Mouse (Mus musculus): ENCODE measurements around the gene Auts2. TPM values are rescaled to one million over a fixed set of nuclear protein-coding genes. Genes with fewer than 3 reads are reported as not detected.

The Auts2 gene
- polyA plus RNA-seq, 1 experiment from 2014 or later = 1.0 TPM

DNA sequence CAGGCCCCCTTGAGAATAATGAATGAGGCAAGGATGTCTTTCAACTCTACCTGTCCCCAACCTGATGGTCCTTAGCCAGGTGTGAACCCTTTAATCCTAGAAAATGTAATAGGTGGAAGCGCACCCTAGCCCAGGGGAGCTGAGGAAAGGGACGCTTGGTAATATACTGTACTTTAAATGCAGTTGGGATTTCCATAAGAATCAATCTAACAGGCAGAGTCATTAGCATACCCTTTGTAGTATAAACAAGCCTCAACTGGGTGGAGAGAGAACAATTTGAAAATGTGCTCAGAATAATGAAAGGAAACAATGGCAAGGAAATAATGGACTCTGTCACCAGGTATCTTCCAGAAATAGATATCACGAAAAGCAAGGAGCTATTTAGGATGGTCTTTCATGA, 16.7 kb downstream of the Auts2 start:
- no peak overlapping the region for H3K4me2 ChIP-seq (ENCODE audit: low read depth, low read length)
- H3K27ac ChIP-seq (ENCODE audit: low read depth) = no peak overlapping the region
- TF ChIP-seq CTCF (IDR thresholded peaks at IDR 0.05; ENCODE audit: low read depth) (no peak), EP300 (IDR thresholded peaks at IDR 0.05; ENCODE audit: low read depth) (no peak)
- H3K4me3 ChIP-seq (ENCODE audit: low read depth, low read length) = no peak overlapping the region
- no peak for ATAC-seq
- 0 out of 2 replicates have a peak, but pooled peaks cover 2% of the 10 kb centered on the region for H3K4me1 ChIP-seq (ENCODE audit: insufficient read depth)
- no peaks in the 10 kb centered on the region for H3K36me3 ChIP-seq (replicated peaks; ENCODE audit: insufficient read depth, low read length)
- H3K9me3 ChIP-seq (ENCODE audit: low read length) = no peaks in the 10 kb centered on the region
- 86% methylated on average over 3 of the region's 3 CpGs for WGBS (ENCODE audit: insufficient replicate concordance)
- no peaks in the 10 kb centered on the region for H3K27me3 ChIP-seq (ENCODE audit: insufficient read depth, low read length)
- no peak for DNase-seq
- no peak overlapping the region for H3K9ac ChIP-seq (replicated peaks)

DNA sequence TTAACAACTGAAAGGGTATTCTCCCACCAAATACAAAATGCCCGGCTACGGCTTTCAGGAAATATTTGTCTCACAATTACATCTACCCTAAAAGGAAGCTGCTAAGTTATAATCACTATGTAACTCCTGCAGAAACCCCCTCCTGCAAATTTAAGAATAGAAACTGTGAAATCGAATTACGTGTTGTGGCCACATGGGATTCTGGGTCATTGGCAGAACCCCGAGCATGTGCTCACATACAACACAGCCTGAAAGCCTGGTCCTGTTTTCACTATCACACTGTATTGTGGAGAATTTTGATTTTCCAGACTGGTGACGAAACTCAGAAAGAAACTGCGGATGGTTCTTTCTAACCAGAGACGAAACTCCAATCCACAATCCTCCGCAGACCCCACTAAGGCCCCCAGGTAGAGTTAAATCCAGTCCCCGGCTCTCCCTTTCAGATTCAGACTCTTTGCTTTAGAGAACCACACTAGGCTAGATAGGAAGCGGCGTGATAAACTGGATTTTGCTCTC, 21.7 kb downstream of the Auts2 start:
- Histone ChIP-seq H3K36me3 (replicated peaks; ENCODE audit: insufficient read depth, low read length) (no peaks in the 10 kb centered on the region), H3K9ac (replicated peaks) (no peak overlapping the region), H3K27ac (ENCODE audit: low read depth) (no peak overlapping the region), H3K4me3 (ENCODE audit: low read depth, low read length) (no peak overlapping the region), H3K9me3 (ENCODE audit: low read length) (no peaks in the 10 kb centered on the region), H3K27me3 (ENCODE audit: insufficient read depth, low read length) (no peaks in the 10 kb centered on the region), H3K4me1 (ENCODE audit: insufficient read depth) (peaks cover 6% of the 10 kb centered on the region; the same call in 1 of the 2 replicates), H3K4me2 (ENCODE audit: low read depth, low read length) (no peak overlapping the region)
- WGBS (ENCODE audit: insufficient replicate concordance) = 78% methylated on average over 12 of the region's 12 CpGs
- DNase-seq (no peak), ATAC-seq (no peak)
- TF ChIP-seq CTCF (IDR thresholded peaks at IDR 0.05; ENCODE audit: low read depth) = no peak

DNA sequence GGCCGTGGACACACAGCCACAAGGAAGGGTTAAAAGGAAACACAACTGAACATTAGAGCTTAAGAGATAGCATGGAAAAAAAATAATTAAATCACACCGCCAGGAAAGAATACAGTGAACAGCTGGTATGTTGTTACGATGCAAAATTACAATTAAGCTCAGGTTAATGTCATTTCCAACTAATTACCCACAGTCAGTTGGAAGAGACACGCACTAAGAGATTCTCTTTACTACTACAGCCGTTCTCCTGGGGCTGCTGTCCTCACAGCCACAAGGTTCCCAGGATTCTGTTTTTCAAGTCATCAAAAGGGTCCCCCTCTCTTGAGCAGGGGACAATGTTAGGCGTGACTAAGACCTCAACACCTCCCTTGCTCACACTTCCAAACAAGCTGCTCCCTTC, 25.3 kb downstream of the Auts2 start:
- Histone ChIP-seq H3K27ac (ENCODE audit: low read depth) (no peak overlapping the region), H3K27me3 (ENCODE audit: insufficient read depth, low read length) (no peaks in the 10 kb centered on the region), H3K9ac (replicated peaks) (no peak overlapping the region), H3K4me1 (ENCODE audit: insufficient read depth) (peaks cover 6% of the 10 kb centered on the region; the same call in 1 of the 2 replicates), H3K4me3 (ENCODE audit: low read depth, low read length) (no peak overlapping the region), H3K4me2 (ENCODE audit: low read depth, low read length) (no peak overlapping the region), H3K36me3 (replicated peaks; ENCODE audit: insufficient read depth, low read length) (no peaks in the 10 kb centered on the region), H3K9me3 (ENCODE audit: low read length) (no peaks in the 10 kb centered on the region)
- DNase-seq = no peak
- ATAC-seq = no peak
- TF ChIP-seq EP300 (IDR thresholded peaks at IDR 0.05; ENCODE audit: low read depth) = no peak
- TF ChIP-seq CTCF (IDR thresholded peaks at IDR 0.05; ENCODE audit: low read depth) = no peak
- WGBS (ENCODE audit: insufficient replicate concordance) = 74% methylated on average over 6 of the region's 6 CpGs

DNA sequence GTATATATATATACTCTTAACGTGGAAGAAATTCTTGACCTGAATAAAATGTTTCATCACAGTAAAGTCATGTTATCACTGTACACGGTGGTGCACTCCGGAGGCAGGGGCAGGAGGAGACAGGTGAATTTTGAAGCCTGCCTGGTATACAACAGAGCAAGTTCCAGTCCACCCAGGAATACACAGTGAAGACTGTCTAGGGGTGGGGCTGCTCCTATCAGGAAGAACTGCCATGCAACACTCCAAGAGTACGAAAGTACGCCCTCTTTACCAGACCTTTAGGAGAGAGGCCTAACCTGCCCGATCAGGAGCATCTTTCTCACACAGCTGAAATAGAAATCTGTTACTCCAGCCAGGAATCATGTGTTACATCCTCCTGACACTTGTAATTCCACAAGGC, 28.6 kb downstream of the Auts2 start:
- TF ChIP-seq EP300 (IDR thresholded peaks at IDR 0.05; ENCODE audit: low read depth) (no peak), CTCF (IDR thresholded peaks at IDR 0.05; ENCODE audit: low read depth) (no peak)
- H3K4me3 ChIP-seq (ENCODE audit: low read depth, low read length) = no peak overlapping the region
- no peaks in the 10 kb centered on the region for H3K9me3 ChIP-seq (ENCODE audit: low read length)
- no peaks in the 10 kb centered on the region for H3K36me3 ChIP-seq (replicated peaks; ENCODE audit: insufficient read depth, low read length)
- H3K4me1 ChIP-seq (ENCODE audit: insufficient read depth) = peaks cover 3% of the 10 kb centered on the region; the same call in 1 of the 2 replicates
- no peak overlapping the region for H3K4me2 ChIP-seq (ENCODE audit: low read depth, low read length)
- DNase-seq = no peak
- 68% methylated on average over 6 of the region's 6 CpGs for WGBS (ENCODE audit: insufficient replicate concordance)
- no peak overlapping the region for H3K9ac ChIP-seq (replicated peaks)
- no peak for ATAC-seq
- no peak overlapping the region for H3K27ac ChIP-seq (ENCODE audit: low read depth)
- no peaks in the 10 kb centered on the region for H3K27me3 ChIP-seq (ENCODE audit: insufficient read depth, low read length)

DNA sequence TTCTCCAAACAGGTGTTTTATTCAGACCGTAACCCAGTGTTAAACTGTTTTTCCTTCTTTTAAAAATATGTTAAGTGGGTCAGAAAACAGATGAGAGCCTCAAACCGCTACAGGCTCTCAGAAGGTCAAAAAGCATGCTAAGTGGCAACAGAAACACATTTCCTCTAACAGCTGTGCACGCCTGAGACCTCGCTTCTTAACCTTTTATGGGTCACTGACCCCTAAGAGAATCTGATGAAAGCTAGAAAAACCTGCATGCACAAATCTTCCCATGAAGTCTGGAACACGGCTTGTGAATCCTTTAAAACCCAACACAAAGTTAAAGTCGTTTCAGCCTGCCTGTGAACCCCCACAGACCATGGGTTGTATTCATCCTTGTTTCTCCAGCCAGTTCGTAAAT, 29.9 kb downstream of the Auts2 start:
- H3K4me1 ChIP-seq (ENCODE audit: insufficient read depth) = no peaks in the 10 kb centered on the region; the same call in 1 of the 2 replicates
- no peak overlapping the region for H3K27ac ChIP-seq (ENCODE audit: low read depth)
- H3K4me2 ChIP-seq (ENCODE audit: low read depth, low read length) = no peak overlapping the region
- no peak for TF ChIP-seq EP300 (IDR thresholded peaks at IDR 0.05; ENCODE audit: low read depth)
- TF ChIP-seq CTCF (IDR thresholded peaks at IDR 0.05; ENCODE audit: low read depth) = no peak
- 64% methylated on average over 7 of the region's 7 CpGs for whole genome bisulfite sequencing (ENCODE audit: insufficient replicate concordance)
- no peaks in the 10 kb centered on the region for H3K27me3 ChIP-seq (ENCODE audit: insufficient read depth, low read length)
- ATAC-seq (no peak), DNase-seq (no peak)
- no peaks in the 10 kb centered on the region for H3K36me3 ChIP-seq (replicated peaks; ENCODE audit: insufficient read depth, low read length)
- no peaks in the 10 kb centered on the region for H3K9me3 ChIP-seq (ENCODE audit: low read length)
- H3K9ac ChIP-seq (replicated peaks) = no peak overlapping the region
- H3K4me3 ChIP-seq (ENCODE audit: low read depth, low read length) = no peak overlapping the region

DNA sequence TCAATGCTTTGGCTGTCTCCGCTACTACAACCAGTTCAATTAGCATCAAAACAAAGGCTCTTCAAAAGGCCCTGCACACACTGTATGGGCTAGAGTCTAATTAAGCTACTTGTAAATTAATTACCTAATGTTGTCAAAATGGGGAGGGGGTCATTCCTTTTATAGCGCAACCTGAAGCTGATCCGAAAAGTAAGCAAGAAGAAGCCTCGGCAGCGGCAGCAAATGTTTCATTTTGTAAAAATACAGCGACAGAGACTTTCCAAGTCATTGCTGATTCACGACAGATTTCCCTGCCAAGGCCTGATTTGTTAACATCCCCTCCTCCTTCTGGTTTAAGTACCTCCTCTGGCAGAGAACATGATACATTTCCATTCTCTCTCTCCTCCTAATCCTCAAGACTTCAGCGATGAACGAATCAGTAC, 33.7 kb downstream of the Auts2 start:
- WGBS (ENCODE audit: insufficient replicate concordance) = 61% methylated on average over 9 of the region's 9 CpGs
- Histone ChIP-seq H3K4me2 (ENCODE audit: low read depth, low read length) (no peak overlapping the region), H3K4me3 (ENCODE audit: low read depth, low read length) (no peak overlapping the region), H3K9me3 (ENCODE audit: low read length) (no peaks in the 10 kb centered on the region), H3K9ac (replicated peaks) (no peak overlapping the region), H3K27ac (ENCODE audit: low read depth) (no peak overlapping the region), H3K27me3 (ENCODE audit: insufficient read depth, low read length) (no peaks in the 10 kb centered on the region), H3K4me1 (ENCODE audit: insufficient read depth) (no peaks in the 10 kb centered on the region; the same call in 1 of the 2 replicates), H3K36me3 (replicated peaks; ENCODE audit: insufficient read depth, low read length) (no peaks in the 10 kb centered on the region)
- DNase-seq (no peak), ATAC-seq (no peak)
- no peak for TF ChIP-seq EP300 (IDR thresholded peaks at IDR 0.05; ENCODE audit: low read depth)
- no peak for TF ChIP-seq CTCF (IDR thresholded peaks at IDR 0.05; ENCODE audit: low read depth)

DNA sequence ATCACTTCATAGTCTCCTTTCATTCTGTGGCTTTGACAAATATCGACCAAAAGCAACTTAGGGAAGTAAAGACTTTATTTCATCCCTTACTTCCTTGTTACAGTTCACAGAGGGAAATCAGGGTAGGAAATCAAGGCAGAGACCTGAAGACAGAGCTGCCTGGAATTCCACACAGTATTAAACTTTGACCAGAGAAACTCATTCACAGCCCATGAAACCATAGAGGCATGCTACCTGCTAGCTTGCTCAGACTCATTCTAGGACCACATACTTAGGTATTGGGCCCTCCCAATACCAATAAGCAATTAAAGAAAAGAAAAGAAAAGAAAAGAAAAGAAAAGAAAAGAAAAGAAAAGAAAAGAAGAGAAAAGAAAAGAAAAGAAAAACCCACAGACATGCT, 38.3 kb downstream of the Auts2 start:
- Histone ChIP-seq H3K9ac (replicated peaks) (no peak overlapping the region), H3K27me3 (ENCODE audit: insufficient read depth, low read length) (no peaks in the 10 kb centered on the region), H3K4me1 (ENCODE audit: insufficient read depth) (no peaks in the 10 kb centered on the region), H3K4me2 (ENCODE audit: low read depth, low read length) (no peak overlapping the region), H3K36me3 (replicated peaks; ENCODE audit: insufficient read depth, low read length) (no peaks in the 10 kb centered on the region), H3K27ac (ENCODE audit: low read depth) (no peak overlapping the region), H3K4me3 (ENCODE audit: low read depth, low read length) (no peak overlapping the region), H3K9me3 (ENCODE audit: low read length) (no peaks in the 10 kb centered on the region)
- ATAC-seq (no peak), DNase-seq (no peak)
- WGBS (ENCODE audit: insufficient replicate concordance) = 71% methylated on average over 1 of the region's 1 CpGs
- TF ChIP-seq EP300 (IDR thresholded peaks at IDR 0.05; ENCODE audit: low read depth) = no peak
- TF ChIP-seq CTCF (IDR thresholded peaks at IDR 0.05; ENCODE audit: low read depth) = no peak
